Mouse (Mus musculus) heart, adult 2 months (tissue): ENCODE measurements at regions not wholly inside any gene's neighbourhood (a gene's known extent, or its start where the extent isn't known, plus 50 kb on each side); places are given as distances from the start of the nearest gene placed in this dataset.

ENCODE experiments used
- DNase-seq, 2 experiments: peaks; one replicate each; pipeline ENCODE4 v3.0.0; 2021
- H3K27ac ChIP-seq: fragments of 200-600 bp; 2 replicates; pipeline ENCODE4 v1.8.1; 2022
- H3K27me3 ChIP-seq: fragments of 200-500 bp; 2 replicates; pipeline ENCODE4 v1.6.1; 2012; ENCODE audit warnings: mild to moderate bottlenecking, low read length, inconsistent platforms, mixed read lengths; ENCODE audit not compliant: control insufficient read depth, insufficient read depth
- H3K36me3 ChIP-seq: fragments of 200-500 bp; 2 replicates; pipeline ENCODE4 v1.6.1; 2012; ENCODE audit warnings: low read length, inconsistent platforms; ENCODE audit not compliant: control insufficient read depth, insufficient read depth
- H3K4me1 ChIP-seq: fragments of 200-500 bp; 2 replicates; pipeline ENCODE4 v1.6.1; 2011; ENCODE audit warnings: low read length; ENCODE audit not compliant: control insufficient read depth, insufficient read depth
- H3K4me3 ChIP-seq: fragments of 200-600 bp; 2 replicates; pipeline ENCODE4 v1.8.1; 2022
- H3K79me2 ChIP-seq: fragments of 200-500 bp; replicated peaks from 2 replicates; pipeline ENCODE4 v1.6.1; 2012; ENCODE audit warnings: mild to moderate bottlenecking, inconsistent platforms, low read length, moderate library complexity, mixed read lengths; ENCODE audit not compliant: control insufficient read depth, insufficient read depth
- H3K9ac ChIP-seq: fragments of 200-500 bp; 2 replicates; pipeline ENCODE4 v1.6.1; 2012; ENCODE audit warnings: low read depth, mild to moderate bottlenecking, control low read depth, inconsistent platforms, low read length, mixed read lengths
- CTCF ChIP-seq: fragments of 200-600 bp; IDR thresholded peaks from 2 replicates; pipeline ENCODE4 v1.8.1; 2022; ENCODE audit warnings: antibody characterized with exemption, mild to moderate bottlenecking, moderate library complexity
- EP300 ChIP-seq: fragments of 200-500 bp; IDR thresholded peaks from 2 replicates; pipeline ENCODE4 v1.6.1; 2011; ENCODE audit warnings: low read depth, low read length, control low read depth; ENCODE audit not compliant: insufficient read depth
- POLR2A ChIP-seq: fragments of 200-500 bp; IDR thresholded peaks from 2 replicates; pipeline ENCODE4 v1.6.1; 2011; ENCODE audit warnings: mild to moderate bottlenecking, low read depth, low read length, control low read depth; ENCODE audit not compliant: insufficient read depth
- WGBS: fragments of 180-500 bp; shearing (Covaris S2); methylation state at CpG from one replicate; pipeline ENCODE4 v1.1.7; 2018; 5-methylcytosine and 5-hydroxymethylcytosine counted together
- intact Hi-C: fragments of 180-260 bp; cut with DNase I; formaldehyde crosslinking; loops from one replicate; pipeline ENCODE4 v1.15.1; 2025

GRCm38 (mm10) chr10:110534387-110534786 is 78.4 kb upstream of the Nav3 start:
- Histone ChIP-seq H3K4me3 (no peak overlapping the region), H3K27me3 (no peaks in the 10 kb centered on the region), H3K9ac (no peak overlapping the region), H3K27ac (no peak overlapping the region), H3K79me2 (no peaks in the 10 kb centered on the region), H3K36me3 (no peaks in the 10 kb centered on the region), H3K4me1 (no peaks in the 10 kb centered on the region)
- TF ChIP-seq CTCF (no peak), EP300 (no peak), POLR2A (no peak)
- intact Hi-C loops: no loop called here
- no peak for DNase-seq
- WGBS: 44% methylated on average over 5 of the region's 5 CpGs

- Histone ChIP-seq H3K36me3 (no peaks in the 10 kb centered on the region), H3K79me2 (no peaks in the 10 kb centered on the region), H3K4me3 (no peak overlapping the region), H3K4me1 (no peaks in the 10 kb centered on the region), H3K27me3 (no peaks in the 10 kb centered on the region), H3K27ac (no peak overlapping the region), H3K9ac (no peak overlapping the region)
- no peak for TF ChIP-seq POLR2A
- TF ChIP-seq EP300: no peak
- intact Hi-C loops: no loop called here
- WGBS: 62% methylated on average over 6 of the region's 6 CpGs
- DNase-seq: no peak
These were observed 86.7 kb upstream of the Nav3 start for GRCm38 (mm10) chr10:110542712-110543111.

GRCm38 (mm10) chr10:110548391-110548790 is 92.4 kb upstream of the Nav3 start:
- no peak for DNase-seq
- Histone ChIP-seq H3K9ac (no peak overlapping the region), H3K27ac (no peak overlapping the region), H3K4me3 (no peak overlapping the region), H3K79me2 (no peaks in the 10 kb centered on the region), H3K27me3 (no peaks in the 10 kb centered on the region), H3K4me1 (no peaks in the 10 kb centered on the region), H3K36me3 (no peaks in the 10 kb centered on the region)
- intact Hi-C loops: no loop called here
- TF ChIP-seq EP300: no peak
- no peak for TF ChIP-seq CTCF
- no peak for TF ChIP-seq POLR2A
- 87% methylated on average over 2 of the region's 2 CpGs for WGBS

GRCm38 (mm10) chr10:110553954-110554353 is 98.0 kb upstream of the Nav3 start:
- intact Hi-C loops: no loop called here
- Histone ChIP-seq H3K79me2 (no peaks in the 10 kb centered on the region), H3K27ac (no peak overlapping the region), H3K4me1 (no peaks in the 10 kb centered on the region), H3K4me3 (no peak overlapping the region), H3K27me3 (no peaks in the 10 kb centered on the region), H3K36me3 (no peaks in the 10 kb centered on the region), H3K9ac (no peak overlapping the region)
- no peak for DNase-seq
- 39% methylated on average over 6 of the region's 6 CpGs for WGBS
- TF ChIP-seq POLR2A: no peak
- TF ChIP-seq EP300: no peak
- no peak for TF ChIP-seq CTCF

GRCm38 (mm10) chr10:110556326-110556883 is 100.4 kb upstream of the Nav3 start:
- Histone ChIP-seq H3K4me1 (no peaks in the 10 kb centered on the region), H3K27ac (no peak overlapping the region), H3K4me3 (no peak overlapping the region), H3K27me3 (no peaks in the 10 kb centered on the region), H3K36me3 (no peaks in the 10 kb centered on the region), H3K79me2 (no peaks in the 10 kb centered on the region), H3K9ac (no peak overlapping the region)
- WGBS: 91% methylated on average over 1 of the region's 1 CpGs
- DNase-seq: no peak
- TF ChIP-seq CTCF: no peak
- TF ChIP-seq POLR2A: no peak
- TF ChIP-seq EP300: no peak
- intact Hi-C loops: no loop called here

- Histone ChIP-seq H3K4me1 (no peaks in the 10 kb centered on the region), H3K27me3 (no peaks in the 10 kb centered on the region), H3K9ac (no peak overlapping the region), H3K27ac (no peak overlapping the region), H3K36me3 (no peaks in the 10 kb centered on the region), H3K79me2 (no peaks in the 10 kb centered on the region), H3K4me3 (no peak overlapping the region)
- 86% methylated on average over 5 of the region's 5 CpGs for WGBS
- DNase-seq: no peak
- intact Hi-C loops: no loop called here
- no peak for TF ChIP-seq EP300
- TF ChIP-seq POLR2A: no peak
- no peak for TF ChIP-seq CTCF
These were observed 107.1 kb upstream of the Nav3 start for GRCm38 (mm10) chr10:110563057-110563456.
